Mouse (Mus musculus): ENCODE data around the gene Mrpl2. TPM values are rescaled to one million over a fixed set of nuclear protein-coding genes. Genes with fewer than 3 reads are reported as not detected.

The Mrpl2 gene
- polyA plus RNA-seq, 1 experiment: 151 TPM

DNA sequence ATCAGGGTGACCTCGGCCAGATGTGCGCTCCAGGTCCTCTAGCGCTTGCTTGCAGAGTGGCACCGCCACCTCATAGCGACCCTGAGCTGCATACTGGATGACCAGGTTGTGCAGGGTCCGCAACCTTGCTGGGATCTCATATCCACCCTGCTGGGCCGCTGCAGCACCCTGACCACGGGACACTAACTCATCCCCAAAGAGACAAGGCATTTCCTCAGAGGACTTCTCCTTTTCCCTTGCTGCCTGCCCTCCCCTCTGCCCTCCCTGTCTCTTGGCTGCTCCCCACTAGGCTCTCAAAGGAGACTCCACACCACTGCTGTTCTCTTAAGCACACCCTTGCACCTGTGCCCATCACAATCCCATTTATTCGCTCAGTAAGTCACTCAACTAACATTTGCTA lies 6.1 kb upstream of the Mrpl2 start:
- Histone ChIP-seq H3K79me2 (ENCODE audit: control insufficient read depth, insufficient read depth) (no peaks in the 10 kb centered on the region), H3K36me3 (ENCODE audit: control insufficient read depth, insufficient read depth) (no peaks in the 10 kb centered on the region), H3K27me3 (ENCODE audit: control insufficient read depth, insufficient read depth, insufficient read length) (no peaks in the 10 kb centered on the region), H3ac (ENCODE audit: control insufficient read depth, insufficient read length, low read depth) (no peak overlapping the region), H3K79me3 (ENCODE audit: low read depth) (no peaks in the 10 kb centered on the region), H3K4me3 (ENCODE audit: insufficient read depth, poor library complexity, severe bottlenecking) (no peak overlapping the region)
- TF ChIP-seq USF1 (IDR thresholded peaks at IDR 0.05; ENCODE audit: low read depth) (no peak), CTCF (IDR thresholded peaks at IDR 0.05; ENCODE audit: control insufficient read depth, insufficient read depth, insufficient read length) (no peak), MYOG (IDR thresholded peaks at IDR 0.05; ENCODE audit: control insufficient read depth, extremely low read depth, insufficient read length) (no peak), MAX (IDR thresholded peaks at IDR 0.05) (no peak), MYOD1 (IDR thresholded peaks at IDR 0.05; ENCODE audit: control insufficient read depth, insufficient read length, low read depth) (no peak), CEBPB (IDR thresholded peaks at IDR 0.05; ENCODE audit: low read depth) (no peak), FOSL1 (IDR thresholded peaks at IDR 0.05; ENCODE audit: insufficient read depth, low read length, poor library complexity, severe bottlenecking) (no peak)

DNA sequence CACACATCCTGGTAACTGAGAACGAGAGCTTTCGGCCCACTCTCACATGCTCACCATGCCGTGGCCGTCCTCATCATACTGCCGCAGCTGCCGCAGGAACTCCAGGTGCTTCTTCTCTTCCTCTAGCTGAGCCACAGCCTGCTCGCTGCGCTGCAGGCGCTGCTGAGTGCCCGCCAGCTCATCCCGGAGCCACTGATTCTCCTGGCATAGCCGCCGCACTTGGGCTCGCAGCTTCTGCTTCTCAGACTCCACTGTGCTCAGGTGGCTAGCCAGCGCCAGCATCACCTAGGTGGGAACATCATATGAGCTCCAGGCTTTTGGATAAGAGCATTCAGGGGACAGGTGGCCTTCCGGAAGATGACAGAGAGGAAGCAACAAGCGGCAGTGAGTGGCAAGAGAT lies 4.0 kb upstream of the Mrpl2 start:
- Histone ChIP-seq H3K79me2 (ENCODE audit: control insufficient read depth, insufficient read depth) (peaks cover 10% of the 10 kb centered on the region), H3K4me3 (ENCODE audit: insufficient read depth, poor library complexity, severe bottlenecking) (no peak overlapping the region), H3K27me3 (ENCODE audit: control insufficient read depth, insufficient read depth, insufficient read length) (no peaks in the 10 kb centered on the region), H3K36me3 (ENCODE audit: control insufficient read depth, insufficient read depth) (no peaks in the 10 kb centered on the region), H3K79me3 (ENCODE audit: low read depth) (peaks cover 5% of the 10 kb centered on the region), H3ac (ENCODE audit: control insufficient read depth, insufficient read length, low read depth) (no peak overlapping the region)
- TF ChIP-seq MYOD1 (IDR thresholded peaks at IDR 0.05; ENCODE audit: control insufficient read depth, insufficient read length, low read depth): no peak
- TF ChIP-seq MYOG (IDR thresholded peaks at IDR 0.05; ENCODE audit: control insufficient read depth, extremely low read depth, insufficient read length): no peak
- TF ChIP-seq CEBPB (IDR thresholded peaks at IDR 0.05; ENCODE audit: low read depth): no peak
- no peak for TF ChIP-seq USF1 (IDR thresholded peaks at IDR 0.05; ENCODE audit: low read depth)
- TF ChIP-seq MAX (IDR thresholded peaks at IDR 0.05): no peak
- no peak for TF ChIP-seq CTCF (IDR thresholded peaks at IDR 0.05; ENCODE audit: control insufficient read depth, insufficient read depth, insufficient read length)
- no peak for TF ChIP-seq FOSL1 (IDR thresholded peaks at IDR 0.05; ENCODE audit: insufficient read depth, low read length, poor library complexity, severe bottlenecking)

DNA sequence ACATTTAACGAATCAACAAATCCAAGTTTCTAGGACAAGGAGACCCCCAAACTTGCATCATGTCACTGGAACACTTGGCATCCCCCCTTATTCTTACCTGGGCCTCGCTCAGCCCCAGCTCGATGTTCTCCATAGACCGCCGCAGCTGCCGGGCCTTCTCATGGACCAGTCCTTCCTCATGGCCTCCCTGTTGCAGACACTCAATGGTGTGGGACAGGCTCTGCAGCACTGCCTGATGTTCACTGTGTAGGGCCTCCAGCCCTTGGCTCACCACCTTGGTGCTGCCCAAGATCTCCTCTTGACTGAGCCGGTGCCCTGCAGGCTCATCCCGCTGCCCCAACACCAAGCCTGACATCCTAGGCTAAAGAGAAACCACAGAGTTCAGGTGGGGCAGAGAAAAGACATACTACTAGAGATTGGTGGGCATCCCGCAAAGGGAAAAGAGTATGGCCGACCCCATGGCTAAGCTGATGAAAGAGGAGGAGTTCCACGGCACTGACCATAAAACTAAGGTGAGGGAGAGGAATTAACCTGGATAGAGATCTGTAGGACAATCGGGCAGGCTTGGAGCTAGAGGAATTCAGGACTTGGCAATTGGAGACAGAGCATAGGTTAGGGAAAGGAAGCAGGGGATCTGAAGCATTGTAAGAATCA lies 1.8 kb upstream of the Mrpl2 start:
- H3ac ChIP-seq (ENCODE audit: control insufficient read depth, insufficient read length, low read depth): no peak overlapping the region
- H3K79me2 ChIP-seq (ENCODE audit: control insufficient read depth, insufficient read depth): peaks cover 15% of the 10 kb centered on the region
- H3K4me3 ChIP-seq (ENCODE audit: insufficient read depth, poor library complexity, severe bottlenecking): no peak overlapping the region
- peaks cover 10% of the 10 kb centered on the region for H3K36me3 ChIP-seq (ENCODE audit: control insufficient read depth, insufficient read depth)
- peaks cover 9% of the 10 kb centered on the region for H3K79me3 ChIP-seq (ENCODE audit: low read depth)
- TF ChIP-seq MYOG (IDR thresholded peaks at IDR 0.05; ENCODE audit: control insufficient read depth, extremely low read depth, insufficient read length) (no peak), CTCF (IDR thresholded peaks at IDR 0.05; ENCODE audit: control insufficient read depth, insufficient read depth, insufficient read length) (no peak), MAX (IDR thresholded peaks at IDR 0.05) (no peak), MYOD1 (IDR thresholded peaks at IDR 0.05; ENCODE audit: control insufficient read depth, insufficient read length, low read depth) (no peak), CEBPB (IDR thresholded peaks at IDR 0.05; ENCODE audit: low read depth) (no peak), FOSL1 (IDR thresholded peaks at IDR 0.05; ENCODE audit: insufficient read depth, low read length, poor library complexity, severe bottlenecking) (no peak), USF1 (IDR thresholded peaks at IDR 0.05; ENCODE audit: low read depth) (no peak)
- H3K27me3 ChIP-seq (ENCODE audit: control insufficient read depth, insufficient read depth, insufficient read length): no peaks in the 10 kb centered on the region

DNA sequence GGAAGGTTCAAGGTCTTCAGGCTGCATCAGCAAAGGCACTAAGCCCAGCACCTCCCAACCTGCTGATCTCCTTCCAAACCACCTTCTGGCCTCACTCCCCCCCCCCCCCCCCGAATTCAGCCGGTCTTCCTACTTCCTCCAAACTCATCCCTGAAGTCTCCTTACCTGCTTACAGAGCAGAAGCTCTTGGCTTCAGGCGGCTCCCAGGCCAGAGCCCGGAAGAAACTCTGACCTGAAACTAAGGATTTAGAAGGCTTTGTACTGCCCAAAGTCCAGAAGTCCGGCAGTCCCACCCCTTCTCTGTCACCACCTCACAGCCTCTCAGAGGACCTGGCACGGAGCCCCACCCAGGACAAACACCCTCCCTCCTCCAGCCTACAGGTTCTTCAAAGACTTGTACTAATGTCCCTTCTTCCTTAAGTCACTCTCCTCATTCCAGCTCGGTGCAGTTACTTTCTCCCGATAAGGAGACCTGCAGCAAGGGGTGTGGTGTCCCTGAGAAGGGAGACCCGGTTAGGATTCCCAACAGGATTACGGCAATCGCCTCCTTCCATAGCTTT lies 1.0 kb upstream of the Mrpl2 start:
- peaks cover 9% of the 10 kb centered on the region for H3K79me3 ChIP-seq (ENCODE audit: low read depth)
- H3K79me2 ChIP-seq (ENCODE audit: control insufficient read depth, insufficient read depth): peaks cover 15% of the 10 kb centered on the region
- no peak for TF ChIP-seq MYOD1 (IDR thresholded peaks at IDR 0.05; ENCODE audit: control insufficient read depth, insufficient read length, low read depth)
- TF ChIP-seq FOSL1 (IDR thresholded peaks at IDR 0.05; ENCODE audit: insufficient read depth, low read length, poor library complexity, severe bottlenecking): no peak
- TF ChIP-seq MYOG (IDR thresholded peaks at IDR 0.05; ENCODE audit: control insufficient read depth, extremely low read depth, insufficient read length): no peak
- H3K27me3 ChIP-seq (ENCODE audit: control insufficient read depth, insufficient read depth, insufficient read length): no peaks in the 10 kb centered on the region
- peak overlapping the region; percentile 73 for H3ac ChIP-seq (ENCODE audit: control insufficient read depth, insufficient read length, low read depth)
- peak overlapping the region; percentile 71 for H3K4me3 ChIP-seq (ENCODE audit: insufficient read depth, poor library complexity, severe bottlenecking)
- peaks cover 14% of the 10 kb centered on the region for H3K36me3 ChIP-seq (ENCODE audit: control insufficient read depth, insufficient read depth)

DNA sequence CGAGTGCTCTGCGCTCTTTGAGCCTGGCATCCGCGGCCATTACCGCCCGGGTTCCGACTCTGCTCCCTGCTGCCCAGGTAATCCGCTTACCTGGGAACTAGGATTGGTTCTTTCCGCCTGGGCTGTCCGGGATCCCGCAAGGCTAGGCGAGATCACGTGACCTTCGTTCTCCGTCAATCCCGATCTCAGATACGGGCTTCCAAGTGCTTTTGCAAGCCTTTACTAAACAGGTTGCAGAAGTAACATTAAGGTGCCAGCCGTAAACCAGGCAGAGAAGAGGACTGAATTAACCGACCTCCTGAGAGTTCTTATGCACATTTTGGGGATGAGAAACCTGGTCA lies 263 bp downstream of the Mrpl2 start:
- no peak for TF ChIP-seq MYOG (IDR thresholded peaks at IDR 0.05; ENCODE audit: control insufficient read depth, extremely low read depth, insufficient read length)
- no peak for TF ChIP-seq FOSL1 (IDR thresholded peaks at IDR 0.05; ENCODE audit: insufficient read depth, low read length, poor library complexity, severe bottlenecking)
- no peak for TF ChIP-seq CTCF (IDR thresholded peaks at IDR 0.05; ENCODE audit: control insufficient read depth, insufficient read depth, insufficient read length)
- no peak for TF ChIP-seq CEBPB (IDR thresholded peaks at IDR 0.05; ENCODE audit: low read depth)
- no peak for TF ChIP-seq MAX (IDR thresholded peaks at IDR 0.05)
- peak; percentile 95 for TF ChIP-seq USF1 (IDR thresholded peaks at IDR 0.05; ENCODE audit: low read depth)
- no peak for TF ChIP-seq MYOD1 (IDR thresholded peaks at IDR 0.05; ENCODE audit: control insufficient read depth, insufficient read length, low read depth)

More for the DNA sequence above, 263 bp downstream of the Mrpl2 start:
- Histone ChIP-seq H3K79me2 (ENCODE audit: control insufficient read depth, insufficient read depth) (peaks cover 21% of the 10 kb centered on the region), H3K4me3 (ENCODE audit: insufficient read depth, poor library complexity, severe bottlenecking) (peak overlapping the region; percentile 71), H3K79me3 (ENCODE audit: low read depth) (peaks cover 9% of the 10 kb centered on the region), H3ac (ENCODE audit: control insufficient read depth, insufficient read length, low read depth) (peak overlapping the region; percentile 78), H3K36me3 (ENCODE audit: control insufficient read depth, insufficient read depth) (peaks cover 14% of the 10 kb centered on the region), H3K27me3 (ENCODE audit: control insufficient read depth, insufficient read depth, insufficient read length) (no peaks in the 10 kb centered on the region)
